Mouse (Mus musculus) megakaryocyte, embryonic 14.5 days (primary cell): ENCODE measurements around the gene Ank3.

Source experiments
- FLI1 ChIP-seq: IDR thresholded peaks from 2 replicates; pipeline ENCODE4 v1.6.1; 2012; ENCODE audit warnings: low read length, inconsistent platforms, mixed read lengths
- GATA1 ChIP-seq: IDR thresholded peaks from 3 replicates; pipeline ENCODE4 v1.6.1; 2012; ENCODE audit warnings: mixed read lengths, low read length, inconsistent platforms, borderline replicate concordance

GRCm38 (mm10) chr10:70060689-70061081, 662.1 kb downstream of the Ank3 start:
- no peak for TF ChIP-seq GATA1
- no peak for TF ChIP-seq FLI1
